In genomic region chr8:3215561-3215960, GRCm38 (mm10) we compare ENCODE assay signal across 9 mouse cellular contexts.
DNase-seq lines count a peak whose midpoint lies in the region; ATAC-seq lines count a peak whose summit lies in the region.
"Had no signal": no experiment of that assay in that cellular context is flagged by ENCODE, and none has a peak within 500 bp of the region (broad histone marks: within the 10 kb centered on the region; RNA-seq: fewer than 3 reads in every experiment).

No protein-coding gene starts in this region.

- H3K9me3 ChIP-seq in intestine, embryonic 14.5 days (ENCODE audit: control insufficient read depth, low read length), result 0 out of 2 replicates have a peak, but pooled peaks cover 3% of the 10 kb centered on the region
- H3K9me3 ChIP-seq in liver, embryonic 15.5 days (replicated peaks), result no peaks in the 10 kb centered on the region

- H3K4me3 ChIP-seq in intestine, embryonic 14.5 days (ENCODE audit: low read depth, low read length), result no peak overlapping the region
- no peak overlapping the region for H3K4me3 ChIP-seq in liver, embryonic 15.5 days (replicated peaks)
- H3K4me3 ChIP-seq: myocyte had no signal

- H3K27me3 ChIP-seq in intestine, embryonic 14.5 days (replicated peaks; ENCODE audit: control insufficient read depth, insufficient read depth, low read length), result no peaks in the 10 kb centered on the region
- H3K27me3 ChIP-seq in liver, embryonic 15.5 days, result no peaks in the 10 kb centered on the region

- peaks cover 8% of the 10 kb centered on the region; the same call in 1 of the 2 replicates for H3K36me3 ChIP-seq in intestine, embryonic 14.5 days (ENCODE audit: control insufficient read depth, insufficient read depth, low read length)
- H3K36me3 ChIP-seq in liver, embryonic 15.5 days (replicated peaks), result peaks cover 4% of the 10 kb centered on the region; the same call in 1 of the 2 replicates

- peak overlapping the region; percentile 67 for H3K27ac ChIP-seq in intestine, embryonic 14.5 days (ENCODE audit: low read depth)
- peak overlapping the region; percentile 48; the same call in 1 of the 2 replicates for H3K27ac ChIP-seq in liver, embryonic 15.5 days (replicated peaks)

- H3K9ac ChIP-seq in intestine, embryonic 14.5 days (ENCODE audit: low read length), result no peak overlapping the region
- H3K9ac ChIP-seq in liver, embryonic 15.5 days, result no peak overlapping the region

- no peak overlapping the region for H3K4me2 ChIP-seq in intestine, embryonic 14.5 days (ENCODE audit: low read length)
- no peak overlapping the region for H3K4me2 ChIP-seq in liver, embryonic 15.5 days

- peak; percentile 46 for ATAC-seq in common myeloid progenitor, adult 5-6 weeks (replicated peaks; ENCODE audit: low read depth, poor library complexity, severe bottlenecking)
- 0 out of 2 replicates have a peak, but pooled peaks have one; percentile 32 for ATAC-seq in intestine, embryonic 14.5 days (replicated peaks; ENCODE audit: low FRiP score, low TSS enrichment, low read depth)
- ATAC-seq in liver, embryonic 15.5 days (ENCODE audit: insufficient read depth), result peak; percentile 58

- peak; percentile 52 for DNase-seq in adrenal gland, postnatal 10 days
- DNase-seq in adrenal gland, adult 8-10 months, result no peak
- peak; percentile 54 for DNase-seq in intestine, embryonic 14.5 days (ENCODE audit: low spot score)
- no peak for DNase-seq in left cerebral cortex, adult 18-20 months (ENCODE audit: low spot score in 2 of 2)
- DNase-seq in frontal cortex, postnatal 36 days (ENCODE audit: low spot score in 2 of 2), result no peak
- DNase-seq in layer of hippocampus, adult 18-20 months (ENCODE audit: low spot score in 2 of 2), result no peak

- H3K4me1 ChIP-seq in intestine, embryonic 14.5 days (replicated peaks; ENCODE audit: control insufficient read depth, insufficient read depth, low read length), result peaks cover 19% of the 10 kb centered on the region
- H3K4me1 ChIP-seq in liver, embryonic 15.5 days (replicated peaks), result peaks cover 47% of the 10 kb centered on the region

Comparison
In these comparisons a context has a peak if more than half of its experiments do, and no peak if none do; other contexts are left out.
1. DNase-seq: peak in adrenal gland, postnatal 10 days (single experiment) and intestine, embryonic 14.5 days (single experiment); none in adrenal gland, adult 8-10 months (single experiment), left cerebral cortex, adult 18-20 months (0 of 2), frontal cortex, postnatal 36 days (0 of 2) and layer of hippocampus, adult 18-20 months (0 of 2).
2. Peak in every context shown above with its lines, with median percentiles within 50 percentile points of each other: ATAC-seq.